Mouse (Mus musculus): ENCODE measurements around the gene Trim65.
A peak's percentile ranks its signal among the peaks of the same experiment; 100 is the strongest.
"Not testable (repeated sequence)": the region's sequence is repeated elsewhere in the genome, so short reads cannot be mapped to it uniquely, and the experiment has no call there.

The Trim65 gene

DNA sequence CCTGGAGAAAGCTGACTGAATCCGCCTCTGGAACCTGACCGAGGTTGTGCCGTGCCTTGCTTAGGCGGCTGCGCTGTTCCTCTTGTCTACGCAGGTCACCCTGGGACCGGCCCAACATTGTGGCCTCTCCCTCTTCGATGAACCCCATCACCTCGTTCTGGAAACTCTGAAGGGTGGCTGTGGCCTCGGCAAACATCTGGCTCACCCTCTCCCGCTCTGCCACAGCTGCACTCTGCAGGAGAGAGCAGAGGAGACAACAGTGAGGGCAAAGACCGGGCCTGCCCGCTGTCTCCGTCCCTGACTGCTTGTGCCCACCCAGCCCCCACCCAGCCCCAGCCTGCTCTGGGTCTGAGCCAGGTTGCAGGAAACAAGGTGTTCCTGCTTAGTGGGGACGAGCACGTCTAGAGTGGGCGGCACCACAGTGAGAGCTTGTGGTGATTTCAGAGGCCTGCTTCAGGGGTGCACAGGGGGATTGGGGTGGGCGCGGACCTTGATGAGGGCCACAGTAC lies 23.1 kb downstream of the Trim65 start:
- no peak for DNase-seq

DNA sequence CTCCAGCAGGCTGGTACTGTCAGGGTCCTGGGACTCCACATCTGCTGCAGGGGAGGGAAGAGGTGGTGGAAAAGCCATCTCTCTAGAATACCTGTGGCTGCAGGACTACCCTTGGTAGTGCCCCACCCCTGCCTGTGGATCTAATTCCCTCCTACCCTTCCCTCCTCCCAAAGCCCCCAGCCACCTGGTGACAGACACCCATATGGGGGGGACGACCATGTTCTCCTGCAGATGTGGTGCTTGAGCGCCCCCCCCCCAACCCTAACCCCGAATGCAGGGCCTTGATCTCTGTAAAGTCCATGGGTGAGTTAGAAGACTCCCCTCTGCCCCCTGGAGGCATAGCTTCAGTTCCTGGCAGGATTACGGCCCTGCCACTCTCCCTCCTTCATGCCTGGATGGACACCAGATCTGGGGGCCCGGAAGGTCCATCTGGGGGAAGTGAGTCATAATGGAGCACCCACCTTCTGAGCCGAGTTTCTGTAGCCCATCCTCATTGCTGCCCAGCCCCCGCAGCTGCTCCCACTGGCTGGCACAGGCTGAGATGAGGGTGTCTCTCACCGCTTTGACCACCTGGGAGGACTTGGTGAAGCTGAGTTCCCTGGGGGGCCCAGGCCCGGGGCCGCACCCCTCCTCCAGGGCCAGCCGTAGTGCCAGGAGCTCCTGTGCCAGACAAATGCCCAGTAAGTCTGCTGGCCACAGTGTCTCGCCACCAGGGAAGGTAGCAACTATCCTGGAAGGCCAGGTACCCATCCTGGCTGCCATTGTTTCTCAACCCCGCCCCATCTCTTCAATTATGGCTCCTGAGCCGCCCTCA lies 23.8 kb downstream of the Trim65 start:
- peak in 1 of 2 experiments; percentile 23 for DNase-seq

DNA sequence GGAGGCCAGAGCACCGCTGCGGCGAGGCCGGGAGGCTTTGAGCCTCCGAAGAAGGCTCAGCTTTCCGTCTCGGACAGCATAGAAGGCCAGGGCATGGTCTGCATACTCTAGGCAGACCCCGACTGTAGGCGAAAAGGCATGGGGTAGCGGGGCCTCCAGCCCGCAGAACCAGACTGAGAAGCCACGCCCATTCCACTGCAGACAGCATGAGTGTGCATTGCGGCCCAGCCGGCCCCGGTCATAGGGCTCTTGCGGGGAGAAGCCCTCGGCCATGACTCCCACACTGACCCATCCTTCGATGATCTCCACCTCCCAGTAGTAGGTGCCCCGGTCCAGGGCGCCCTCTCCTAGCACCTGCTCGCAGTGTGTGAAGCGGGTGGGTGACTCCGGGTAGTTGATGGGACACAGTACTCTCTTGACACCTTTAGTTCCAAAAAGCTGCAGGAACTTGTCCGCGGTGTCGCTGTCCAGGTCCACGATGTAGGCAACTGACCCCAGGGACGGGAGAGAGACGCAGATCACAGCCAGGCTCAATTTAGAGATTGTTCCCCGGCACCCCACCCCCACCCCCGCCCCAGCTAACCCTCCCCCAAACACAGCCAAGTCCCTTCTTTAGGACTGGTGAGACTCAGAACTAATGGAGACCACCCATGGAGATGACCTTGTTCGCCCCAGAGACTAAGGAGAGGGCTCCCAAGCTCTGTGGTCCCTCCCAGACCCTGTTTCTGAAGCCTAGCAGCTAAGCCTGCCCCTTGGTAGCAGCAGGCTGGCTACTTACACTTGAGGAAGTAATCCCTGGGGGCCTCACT lies 24.6 kb downstream of the Trim65 start:
- DNase-seq, result no peak

DNA sequence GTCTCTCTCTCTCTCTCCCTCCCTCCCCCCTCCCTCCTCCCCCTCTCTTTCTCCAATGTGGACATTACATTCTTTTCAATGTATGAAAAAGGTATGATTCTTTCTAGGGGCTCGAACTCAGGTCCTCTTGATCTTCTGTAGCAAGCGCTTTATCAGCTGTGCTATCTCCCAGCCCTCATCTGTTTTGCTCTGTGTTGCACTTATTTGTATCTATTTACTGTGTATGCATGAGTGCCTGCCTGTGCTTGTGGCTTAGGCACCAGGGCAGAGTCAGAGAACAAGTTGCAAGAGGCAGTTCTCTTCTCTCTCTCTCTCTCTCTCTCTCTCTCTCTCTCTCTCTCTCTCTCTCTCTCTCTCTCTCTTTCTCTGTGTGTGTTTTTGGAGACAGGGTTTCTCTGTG lies 25.9 kb downstream of the Trim65 start:
- DNase-seq, result no peak

DNA sequence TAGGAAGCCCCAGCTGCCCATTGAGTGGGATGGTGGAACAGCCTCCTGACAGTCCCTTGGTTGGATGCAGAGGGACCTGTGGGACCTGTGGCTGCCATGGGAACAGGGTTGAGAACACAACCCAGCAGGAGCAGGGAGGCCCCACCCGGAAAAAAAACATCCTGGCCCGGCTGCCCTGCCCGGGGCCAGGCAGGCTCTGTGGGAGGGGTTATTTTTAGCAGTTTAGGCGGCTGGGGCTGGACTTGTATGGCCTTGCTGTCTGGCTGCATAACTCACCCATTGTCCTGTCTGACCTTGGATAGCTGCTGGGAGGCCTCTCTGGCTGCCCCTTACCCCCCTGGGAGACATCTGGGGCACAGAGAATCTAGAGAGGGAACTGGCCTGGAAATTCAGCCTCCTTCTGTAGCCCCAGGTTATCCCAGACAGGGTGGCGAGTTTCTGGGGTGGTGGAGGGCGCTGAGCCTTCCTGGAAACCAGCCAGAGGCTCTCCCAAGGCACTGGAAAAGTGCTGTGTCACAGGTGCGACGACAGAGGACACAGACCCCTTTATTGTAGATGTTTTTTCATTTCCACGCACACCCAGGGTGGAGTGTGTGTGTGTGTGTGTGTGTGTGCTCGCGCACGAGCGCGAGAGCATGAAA lies 26.8 kb downstream of the Trim65 start:
- no peak for DNase-seq

DNA sequence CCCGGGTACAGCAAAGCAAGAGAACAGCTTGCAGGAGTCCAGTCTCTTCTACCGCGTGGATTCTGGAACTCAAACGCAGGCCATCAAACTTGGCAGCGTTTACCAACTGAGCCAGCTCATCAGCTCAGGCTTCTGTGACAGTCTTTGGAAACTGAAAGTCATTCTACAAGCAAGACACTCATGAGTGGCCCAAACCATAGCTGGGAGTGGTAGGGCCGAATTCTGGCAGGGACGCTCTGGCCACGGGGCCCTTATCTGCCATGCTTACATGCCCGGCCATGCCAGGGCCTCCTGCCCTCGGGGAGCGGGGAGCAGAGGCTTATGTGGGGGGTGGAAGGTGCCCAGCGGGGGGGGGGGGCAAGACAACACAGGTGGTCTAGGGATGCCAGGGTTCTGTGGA lies 27.4 kb downstream of the Trim65 start:
- DNase-seq, result no peak

DNA sequence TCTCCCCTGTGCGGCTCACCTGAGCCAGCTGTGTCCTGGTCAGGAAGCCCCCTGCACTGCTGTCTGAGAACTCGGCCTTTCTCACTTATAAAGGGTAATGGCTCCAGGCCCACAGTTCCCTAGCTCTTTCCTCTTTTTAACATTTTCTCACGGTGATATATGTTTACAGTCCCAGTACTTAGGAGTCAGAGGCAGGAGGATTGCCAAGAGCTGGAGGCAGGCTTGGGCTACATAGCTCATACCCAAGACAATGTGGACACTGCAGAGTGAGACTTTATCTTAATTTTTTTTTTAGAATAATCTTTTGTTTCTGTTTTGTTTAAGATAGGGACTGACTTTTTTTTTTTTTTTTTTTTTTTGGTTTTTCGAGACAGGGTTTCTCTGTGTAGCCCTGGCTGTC lies 28.5 kb downstream of the Trim65 start:
- no peak for DNase-seq

DNA sequence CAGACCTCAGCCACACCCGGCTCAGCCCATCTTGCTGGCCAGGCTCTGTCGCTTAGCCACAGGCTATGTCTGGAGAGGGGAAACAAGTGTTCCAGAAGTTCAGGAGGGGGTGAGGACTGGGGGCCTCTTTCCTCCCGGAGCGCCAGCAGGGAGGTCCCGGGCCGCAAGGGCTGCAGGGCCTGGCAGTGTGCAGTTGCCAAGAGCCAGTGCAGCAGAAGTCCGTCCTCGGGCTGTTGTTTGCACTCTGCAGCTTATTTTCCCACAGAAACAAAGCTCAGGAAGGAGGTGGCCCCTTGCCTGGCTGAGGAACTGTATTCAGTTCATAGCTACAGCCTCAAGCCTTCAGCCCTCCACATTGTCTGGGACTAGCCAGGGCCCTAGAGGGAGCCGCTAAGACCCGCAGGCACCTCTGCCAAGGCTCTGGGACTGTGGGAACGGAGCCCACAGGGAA lies 29.0 kb downstream of the Trim65 start:
- DNase-seq, result peak; percentile 45 to 53

DNA sequence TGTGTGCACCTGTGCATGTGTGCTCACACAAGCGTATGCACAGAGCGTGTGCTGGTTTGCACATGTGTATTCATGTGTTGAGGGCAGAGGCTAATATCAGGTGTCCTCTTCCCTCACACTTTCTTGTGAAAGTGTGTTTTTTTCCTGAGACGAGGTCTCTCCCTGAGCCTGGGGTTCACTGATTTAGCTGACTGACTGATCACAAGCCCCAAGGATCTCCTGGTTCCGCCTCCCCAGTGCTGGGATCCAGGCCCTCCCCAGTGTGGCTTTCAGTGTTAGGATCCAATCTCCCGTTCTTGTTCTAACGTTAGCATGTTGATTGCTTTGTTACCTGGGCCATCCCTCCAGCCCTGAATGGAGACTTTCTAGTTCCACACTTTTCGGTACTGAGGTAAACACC lies 30.1 kb downstream of the Trim65 start:
- DNase-seq, result no peak

DNA sequence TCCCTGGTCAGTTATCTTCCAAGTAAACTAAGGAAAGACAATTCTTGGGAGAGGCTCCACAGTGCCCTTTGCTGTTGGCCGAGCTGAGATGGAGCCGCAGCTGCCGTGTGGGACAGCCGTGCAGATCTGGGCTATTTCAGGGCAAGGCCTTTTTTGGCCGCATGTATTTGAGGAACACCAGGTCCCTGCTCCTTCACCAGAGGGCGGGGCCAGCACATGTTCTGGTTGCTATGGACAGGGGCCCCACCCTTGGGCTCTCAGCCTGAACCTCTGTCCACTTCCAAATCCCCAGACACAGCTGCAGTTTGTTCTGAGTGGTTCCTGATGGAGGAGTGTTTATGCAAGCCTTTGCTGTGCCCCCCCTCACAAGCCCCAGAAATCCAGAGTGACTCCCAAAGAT lies 30.5 kb downstream of the Trim65 start:
- DNase-seq, result no peak

DNA sequence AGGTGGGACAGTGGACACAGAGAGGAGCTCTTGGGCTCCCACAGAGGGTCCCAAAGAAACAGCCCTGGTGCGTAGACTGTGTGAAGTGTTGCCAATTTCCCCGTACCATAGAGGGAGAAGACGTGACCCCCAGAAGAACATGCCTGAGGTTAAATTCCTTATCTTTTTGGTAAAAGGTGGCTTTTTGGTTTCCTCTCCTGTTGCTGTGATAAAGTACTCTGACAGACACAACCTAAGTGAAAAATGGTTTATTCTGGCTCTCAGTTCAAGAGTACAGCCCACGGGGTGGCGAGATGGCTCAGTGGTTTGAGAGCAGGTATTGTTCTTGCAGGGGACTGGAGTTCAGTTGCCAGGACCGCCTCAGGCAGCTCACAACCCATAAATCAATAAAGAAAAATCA lies 31.5 kb downstream of the Trim65 start:
- DNase-seq, result no peak

DNA sequence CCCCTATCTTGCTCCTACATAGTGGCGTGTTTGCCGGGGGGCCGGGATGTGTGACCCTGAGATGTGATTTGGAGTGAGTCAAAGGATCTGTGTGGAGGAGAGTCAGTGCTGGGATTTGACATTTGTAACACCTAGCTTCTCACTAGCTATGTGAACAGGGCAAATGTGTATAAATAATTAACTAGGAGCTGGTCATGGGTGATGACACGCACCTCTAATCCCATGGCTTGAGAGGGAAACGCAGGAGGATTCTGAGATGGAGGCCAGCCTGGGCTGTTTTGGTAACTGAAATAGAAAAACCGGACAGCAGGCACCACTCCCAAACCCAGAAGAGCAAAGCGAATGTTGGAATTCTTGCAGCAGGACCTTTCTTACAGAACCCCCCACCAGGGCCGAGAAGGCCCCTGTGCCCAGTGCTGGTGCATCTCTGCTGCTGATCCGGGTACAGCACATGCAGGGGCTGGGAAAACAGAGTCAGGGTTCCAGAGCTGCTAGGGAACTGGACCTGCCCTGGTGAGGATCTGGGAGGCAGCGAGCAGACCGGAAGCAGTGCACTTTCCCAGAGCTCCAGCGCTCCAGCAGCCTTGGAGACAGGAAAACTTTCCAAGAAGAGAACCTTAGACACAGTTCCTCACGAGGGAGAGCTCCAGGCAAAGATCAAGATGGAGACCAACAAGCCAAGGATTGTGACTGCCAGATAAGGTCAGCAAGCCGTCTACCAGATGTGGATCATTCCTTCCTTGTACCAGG lies 32.0 kb downstream of the Trim65 start:
- DNase-seq, result no peak

DNA sequence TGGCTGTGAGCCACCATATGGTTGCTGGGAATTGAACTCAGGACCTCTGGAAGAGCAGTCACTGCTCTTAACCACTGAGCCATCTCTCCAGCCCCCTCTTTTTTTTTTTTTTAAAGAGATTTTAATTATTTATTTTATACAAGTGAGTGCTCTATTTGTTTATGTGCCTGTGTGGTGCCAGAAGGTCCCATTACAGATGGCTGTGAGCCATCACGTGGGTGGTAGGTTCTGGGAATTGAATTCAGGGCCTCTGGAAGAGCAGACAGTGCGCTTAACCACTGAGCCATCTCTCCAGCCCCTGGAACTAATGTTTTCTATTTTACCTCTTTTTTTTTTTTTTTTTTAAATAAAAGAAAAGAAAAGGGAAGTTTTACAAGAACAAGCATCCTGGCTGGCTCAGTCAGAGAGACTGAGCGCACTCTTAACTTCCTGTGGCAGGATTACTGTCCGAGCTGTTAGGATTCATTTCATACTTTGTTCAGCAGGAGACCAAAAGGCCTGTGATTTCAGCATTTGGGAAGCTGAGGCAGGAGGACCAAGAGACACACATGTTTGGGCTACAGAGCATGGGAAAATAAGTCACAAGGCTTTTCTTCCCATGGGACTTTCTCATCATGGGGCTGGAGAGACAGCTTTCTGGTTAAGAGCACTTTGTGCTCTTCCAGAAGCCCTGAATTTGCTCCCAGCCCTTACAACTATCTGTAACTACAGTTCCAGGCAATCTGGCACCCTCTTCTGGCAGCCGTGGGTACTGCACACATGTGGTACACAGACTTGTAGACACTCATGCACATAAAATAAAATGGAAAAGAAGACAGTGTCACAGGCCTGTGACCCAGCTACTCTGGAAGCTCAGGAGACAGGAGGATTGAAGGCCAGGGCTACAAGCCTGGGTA lies 34.5 kb downstream of the Trim65 start:
- DNase-seq, result peak in 1 of 2 experiments; percentile 52

DNA sequence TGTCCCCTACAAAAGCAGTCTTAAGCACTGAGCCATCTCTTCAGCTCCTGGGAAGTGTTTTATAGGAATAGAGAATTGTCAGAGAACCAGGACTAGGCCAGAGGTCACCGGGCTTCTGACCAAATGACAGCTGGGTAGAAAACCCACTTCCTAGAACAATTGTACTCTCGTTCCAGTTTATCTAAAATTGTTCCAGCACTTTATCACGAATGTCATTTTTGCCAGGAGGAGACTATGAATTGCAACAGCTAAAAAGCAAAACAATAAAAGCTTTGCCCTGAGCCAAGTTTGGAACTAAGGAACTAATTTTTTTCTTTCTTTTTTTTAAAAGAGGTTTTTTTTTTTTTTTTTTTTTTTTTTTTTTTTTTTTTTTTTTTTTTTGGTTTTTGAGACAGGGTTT lies 35.4 kb downstream of the Trim65 start:
- DNase-seq, result no peak

DNA sequence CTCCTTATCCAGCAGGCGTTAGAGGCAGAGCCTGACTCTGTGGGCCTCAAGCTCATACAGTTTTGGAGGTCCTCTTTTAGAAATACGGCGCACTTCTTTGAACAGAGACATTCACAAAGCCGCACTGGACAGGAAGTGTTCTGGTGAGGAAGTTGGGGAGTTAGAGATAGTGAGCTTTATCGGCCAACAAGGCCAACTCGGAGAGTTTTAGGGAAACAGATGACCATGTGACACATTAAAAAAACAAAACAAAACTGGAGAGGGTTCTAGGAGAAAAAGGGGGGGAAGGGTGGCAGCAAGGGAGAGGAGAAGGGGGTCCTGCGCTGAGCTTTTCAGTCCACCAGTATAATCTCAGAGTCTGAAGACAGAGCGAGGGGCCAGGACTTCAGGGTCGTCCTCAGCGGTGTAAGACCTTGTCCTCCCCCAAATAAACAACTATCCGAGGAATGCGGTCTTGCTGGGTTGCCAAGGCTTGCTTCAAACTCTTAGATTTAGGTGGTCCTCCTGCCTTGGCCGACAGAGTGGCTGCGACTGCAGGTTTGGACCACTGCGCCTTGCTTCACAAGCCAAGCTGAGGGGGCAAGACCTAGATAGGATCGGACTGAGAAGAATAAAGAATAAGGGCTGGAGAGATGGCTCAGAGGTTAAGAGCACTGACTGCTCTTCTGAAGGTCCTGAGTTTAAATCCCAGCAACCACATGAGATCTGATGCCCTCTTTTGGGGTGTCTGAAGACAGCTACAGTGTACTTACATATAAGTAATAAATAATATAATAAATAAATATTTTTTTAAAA lies 37.0 kb downstream of the Trim65 start:
- no peak for DNase-seq

DNA sequence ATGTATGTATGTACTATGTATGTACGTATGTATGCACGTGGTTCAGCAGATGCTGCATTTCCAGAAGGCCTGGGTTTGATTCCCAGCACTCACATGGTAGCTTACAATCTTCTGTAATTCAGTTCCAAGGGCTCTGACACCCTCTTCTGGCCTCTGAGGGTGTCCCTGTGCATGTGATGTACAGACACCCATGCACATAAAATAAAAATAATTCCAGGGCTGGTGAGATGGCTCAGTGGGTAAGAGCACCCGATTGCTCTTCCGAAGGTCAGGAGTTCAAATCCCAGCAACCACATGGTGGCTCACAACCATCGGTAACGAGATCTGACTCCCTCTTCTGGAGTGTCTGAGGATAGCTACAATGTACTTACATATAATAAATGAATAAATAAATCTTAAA lies 38.0 kb downstream of the Trim65 start:
- DNase-seq, result not testable (repeated sequence)

DNA sequence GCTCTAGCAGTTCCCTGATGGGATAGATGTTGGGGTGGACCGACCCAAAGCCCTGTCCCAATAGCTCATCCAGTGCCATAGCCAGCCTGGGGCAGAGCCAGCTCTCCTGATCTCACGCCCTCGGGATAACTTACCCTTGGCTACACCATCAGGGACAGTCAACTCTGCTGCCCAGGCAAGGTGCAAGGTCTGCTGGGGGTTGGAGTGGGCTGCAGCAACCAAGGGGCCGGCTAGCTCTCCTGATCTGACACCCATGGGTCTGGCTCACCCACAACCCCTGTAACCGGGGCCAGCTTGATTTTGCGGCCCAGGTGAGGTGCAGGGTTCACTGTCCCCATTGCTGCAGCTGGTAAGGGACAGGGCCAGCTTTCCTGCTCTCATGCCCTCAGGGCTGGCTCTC lies 39.3 kb downstream of the Trim65 start:
- no peak for DNase-seq

DNA sequence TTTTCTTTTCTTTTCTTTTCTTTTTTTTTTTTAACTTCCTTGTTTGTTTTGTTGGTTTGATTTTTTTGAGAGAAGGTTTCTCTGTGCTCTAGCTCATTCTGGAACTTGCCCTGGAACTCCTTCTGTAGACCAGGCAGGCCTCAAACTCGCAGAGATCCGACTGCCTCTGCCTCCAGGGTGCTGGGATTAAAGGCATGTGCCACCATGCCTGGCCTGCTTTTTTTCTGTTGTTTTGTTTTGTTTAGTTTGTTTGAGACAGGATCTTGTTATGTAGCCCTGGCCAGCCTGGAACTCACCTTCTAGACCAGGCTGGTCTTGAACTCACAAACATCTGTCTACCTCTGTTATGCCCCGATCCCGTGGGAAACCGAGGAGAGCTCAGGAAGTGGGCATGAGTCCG lies 41.4 kb downstream of the Trim65 start:
- DNase-seq, result no peak

DNA sequence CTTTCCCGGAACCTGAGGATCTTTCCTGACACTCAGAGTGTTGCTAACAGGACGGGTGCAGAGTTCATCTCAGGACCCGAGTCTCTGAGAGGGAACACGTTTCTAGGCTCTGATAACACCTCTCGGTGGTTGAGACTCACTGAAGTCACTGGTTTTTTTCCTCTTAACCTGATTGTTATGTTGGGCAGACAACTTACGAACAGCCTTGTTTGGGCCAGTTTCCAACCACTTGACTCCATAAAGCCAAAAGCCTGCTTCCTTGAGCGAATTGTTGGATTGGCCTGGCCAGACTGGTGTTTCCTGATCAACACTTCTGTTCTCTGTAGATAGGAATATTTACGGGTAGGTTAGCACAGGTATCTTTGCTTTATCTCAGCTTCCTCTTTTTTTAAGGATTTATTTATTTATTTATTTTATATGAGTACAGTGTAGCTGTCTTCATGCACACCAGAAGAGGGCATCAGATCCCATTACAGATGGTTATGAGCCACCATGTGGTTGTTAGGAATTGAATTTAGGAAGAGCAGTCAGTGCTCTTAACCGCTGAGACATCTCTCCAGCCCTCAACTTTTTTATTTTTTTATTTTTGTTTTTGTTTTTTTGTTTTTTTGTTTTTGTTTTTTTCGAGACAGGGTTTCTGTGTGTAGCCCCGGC lies 42.1 kb downstream of the Trim65 start:
- no peak for DNase-seq

DNA sequence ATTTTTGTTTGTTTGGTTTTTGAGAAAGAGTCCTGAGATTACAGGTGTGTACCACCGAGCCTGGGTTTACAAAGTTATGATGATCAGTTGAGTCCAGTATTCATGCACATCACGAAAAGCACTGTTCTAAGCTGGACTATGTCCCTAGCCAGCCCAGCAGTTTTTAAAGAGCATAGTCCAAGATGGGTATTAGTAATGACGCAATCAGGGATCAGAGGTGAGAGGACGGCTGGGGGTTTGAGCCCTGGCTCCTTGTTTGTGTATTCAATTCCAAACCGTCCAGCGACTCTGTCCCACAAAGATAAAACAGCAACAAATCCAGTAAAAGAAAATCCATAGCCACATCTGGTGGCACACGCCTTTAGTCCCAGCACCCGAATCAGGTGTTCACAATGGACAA lies 42.7 kb downstream of the Trim65 start:
- DNase-seq, result no peak

Data from cerebellum, postnatal 10 days (tissue).